Mouse (Mus musculus): ENCODE measurements at regions not wholly inside any gene's neighbourhood (a gene's known extent, or its start where the extent isn't known, plus 50 kb on each side); places are given as distances from the start of the nearest gene placed in this dataset.

- DNase-seq (ENCODE audit: low spot score) = no peak
Measured at GRCm38 (mm10) chr7:125262672-125263365, 181.7 kb upstream of the Kdm8 start.

DNA sequence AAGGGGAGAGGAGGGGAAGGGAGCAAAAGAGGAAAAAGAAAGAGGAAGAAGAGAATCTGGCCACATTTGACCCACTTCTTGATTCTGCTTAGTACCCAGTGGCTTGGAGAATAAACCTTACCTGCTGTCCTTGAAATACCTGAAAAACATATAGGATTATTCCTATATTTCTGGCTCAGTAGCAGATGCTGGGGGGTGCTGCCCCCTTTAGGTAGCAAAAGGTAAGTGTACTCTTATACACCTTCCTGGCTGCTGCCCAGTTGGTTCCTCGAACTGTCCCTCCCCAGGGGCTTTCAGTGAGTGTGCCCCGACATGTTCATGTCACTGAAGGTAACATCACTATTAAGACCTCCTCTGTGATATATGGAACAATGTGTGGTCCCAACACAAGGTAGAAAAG, 180.7 kb upstream of the Kdm8 start:
- DNase-seq (ENCODE audit: low spot score) = no peak

DNA sequence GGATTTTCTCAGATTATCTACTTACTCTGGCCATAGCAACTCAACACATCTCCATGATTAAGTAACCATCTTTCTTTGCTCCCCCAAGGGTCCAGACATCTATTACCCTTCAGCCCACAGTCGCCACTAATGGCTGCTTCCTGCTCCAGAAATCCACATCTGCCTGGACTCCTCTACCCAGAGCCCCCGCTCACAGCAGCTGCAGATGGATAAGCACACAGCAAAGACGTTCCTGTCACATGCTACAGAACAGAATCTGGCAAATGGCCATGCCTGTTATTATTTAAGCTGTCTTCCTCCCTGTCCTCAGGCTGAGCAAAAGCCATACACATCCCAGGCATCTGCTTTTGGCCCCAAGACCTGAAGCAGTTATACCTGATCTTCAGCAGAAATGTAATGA, 173.8 kb upstream of the Kdm8 start:
- no peak for DNase-seq (ENCODE audit: low spot score)

DNA sequence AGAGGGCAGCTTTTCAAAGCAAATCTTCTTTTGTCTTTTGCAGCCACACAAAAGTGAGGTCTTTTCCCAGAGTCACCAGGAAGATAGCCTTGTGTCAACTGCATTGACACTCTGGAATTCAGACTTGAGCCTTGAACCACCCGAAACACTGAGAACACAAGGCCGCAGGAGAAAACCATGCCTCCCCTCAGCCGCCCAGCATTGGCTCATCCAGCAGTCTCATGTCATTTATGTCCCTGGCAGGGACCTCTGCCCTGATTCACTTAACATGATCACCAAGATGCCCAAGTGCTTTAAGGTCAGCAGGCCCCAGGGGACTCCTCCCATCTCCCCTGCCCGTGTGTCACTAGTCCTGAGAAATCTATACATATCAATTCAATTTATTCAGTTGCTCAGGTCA, 173.1 kb upstream of the Kdm8 start:
- no peak for DNase-seq (ENCODE audit: low spot score)

DNA sequence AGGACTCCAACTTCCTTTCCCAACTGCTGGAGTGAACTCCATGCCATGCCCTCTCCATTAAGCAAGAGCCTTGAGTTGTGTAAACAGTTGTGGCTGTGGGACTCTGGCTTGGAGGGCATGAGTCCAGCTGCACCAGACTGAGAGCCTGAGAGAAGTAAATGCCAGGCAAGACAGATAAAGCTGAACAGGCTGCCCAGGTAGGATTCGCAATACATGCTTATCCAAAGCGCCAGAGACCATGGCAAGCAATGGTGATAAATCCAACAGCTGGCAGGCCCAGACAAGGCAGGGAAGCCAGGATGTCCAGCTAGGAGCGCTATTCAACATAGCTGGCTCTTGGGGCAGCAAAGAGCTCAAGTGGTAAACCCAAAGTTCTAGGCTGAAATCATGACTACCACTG, 163.1 kb upstream of the Kdm8 start:
- no peak for DNase-seq (ENCODE audit: low spot score)

GRCm38 (mm10) chr7:125295226-125295625, 149.2 kb upstream of the Kdm8 start:
- no peak for DNase-seq (ENCODE audit: low spot score)

- no peak for DNase-seq (ENCODE audit: low spot score)
Measured at GRCm38 (mm10) chr7:125308433-125308832, 136.0 kb upstream of the Kdm8 start.

GRCm38 (mm10) chr7:125310971-125311370, 133.5 kb upstream of the Kdm8 start:
- no peak for DNase-seq (ENCODE audit: low spot score)

DNA sequence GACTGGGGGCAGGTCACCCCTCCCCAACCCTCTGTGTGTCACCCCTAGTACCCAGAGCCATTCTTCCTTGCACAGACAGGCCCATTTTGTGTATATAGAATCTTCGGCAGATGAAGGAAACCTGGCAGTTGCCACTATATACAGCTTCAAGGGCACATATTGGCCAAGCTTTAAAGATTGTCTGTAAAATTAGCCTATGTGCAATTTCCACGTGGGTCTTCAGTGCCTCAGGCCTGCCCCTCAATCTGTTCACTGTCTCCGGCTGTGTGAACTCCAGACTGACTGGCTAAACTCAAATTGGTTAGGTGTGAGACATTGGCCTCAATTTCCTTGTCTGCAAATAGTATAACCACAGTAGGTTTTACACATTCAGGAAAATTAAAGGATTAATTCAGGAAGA, 130.9 kb upstream of the Kdm8 start:
- no peak for DNase-seq (ENCODE audit: low spot score)

- DNase-seq (ENCODE audit: low spot score) = no peak
Measured at GRCm38 (mm10) chr7:125334769-125335168, 109.7 kb upstream of the Kdm8 start.

DNA sequence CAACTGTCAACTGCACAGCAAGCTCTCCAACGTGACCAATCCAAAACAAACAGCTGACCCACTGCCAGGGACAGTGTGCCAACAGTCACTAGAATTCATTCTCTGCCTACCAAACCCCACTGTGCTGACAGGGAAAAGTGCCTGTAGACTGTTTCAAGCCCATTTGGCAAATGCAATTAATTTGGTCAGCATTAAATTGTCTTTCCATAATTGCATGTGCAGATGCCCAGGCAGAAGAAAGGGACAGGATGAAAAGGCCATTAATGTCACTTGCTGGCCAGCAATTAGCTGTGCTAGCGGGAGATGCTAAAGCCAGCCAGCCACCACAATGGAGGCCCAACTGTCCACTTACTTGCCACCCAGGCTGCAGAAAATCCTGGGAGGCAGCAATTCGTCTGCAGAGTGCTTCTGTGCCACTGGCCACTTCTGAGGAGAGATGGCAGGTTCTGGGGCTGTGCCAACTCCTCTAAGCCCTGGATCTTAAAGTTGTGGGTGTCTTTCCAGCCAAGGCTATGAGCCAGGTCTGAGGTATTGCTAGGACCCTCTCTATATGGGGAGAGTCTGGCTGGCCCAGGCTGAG, 108.8 kb upstream of the Kdm8 start:
- DNase-seq (ENCODE audit: low spot score) = no peak

- no peak for DNase-seq (ENCODE audit: low spot score)
Measured at GRCm38 (mm10) chr7:125336826-125337225, 107.7 kb upstream of the Kdm8 start.

DNA sequence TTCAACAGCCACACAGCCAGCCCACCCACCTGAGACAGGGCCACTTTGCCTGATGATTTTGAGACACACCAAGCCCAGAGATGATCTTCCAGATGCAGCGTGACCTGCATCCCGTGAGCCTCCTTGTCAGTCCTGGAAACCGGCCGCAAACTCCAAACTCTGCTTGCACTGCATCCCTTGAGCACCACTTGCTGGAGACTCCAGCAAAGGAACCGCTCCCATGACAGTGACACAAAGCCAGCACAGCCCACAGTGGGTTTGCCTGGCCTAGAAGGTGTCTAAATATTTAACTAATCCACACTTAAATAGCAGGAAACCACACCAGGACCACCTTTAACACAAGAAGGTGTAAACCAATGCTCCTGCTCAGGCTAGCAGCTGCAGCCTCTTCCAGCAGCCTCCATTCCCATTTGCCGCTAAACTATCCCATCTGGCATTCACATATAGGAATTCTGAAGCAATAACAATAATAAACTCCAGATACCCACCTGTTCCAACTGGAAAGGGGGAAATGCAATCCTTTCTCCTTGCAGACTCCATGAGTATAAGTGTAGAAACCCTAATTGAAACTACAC, 106.2 kb upstream of the Kdm8 start:
- no peak for DNase-seq (ENCODE audit: low spot score)

- no peak for DNase-seq (ENCODE audit: low spot score)
Measured at GRCm38 (mm10) chr7:125340326-125340905, 104.1 kb upstream of the Kdm8 start.

- no peak for DNase-seq (ENCODE audit: low spot score)
Measured at GRCm38 (mm10) chr7:125349606-125350005, 94.9 kb upstream of the Kdm8 start.

DNA sequence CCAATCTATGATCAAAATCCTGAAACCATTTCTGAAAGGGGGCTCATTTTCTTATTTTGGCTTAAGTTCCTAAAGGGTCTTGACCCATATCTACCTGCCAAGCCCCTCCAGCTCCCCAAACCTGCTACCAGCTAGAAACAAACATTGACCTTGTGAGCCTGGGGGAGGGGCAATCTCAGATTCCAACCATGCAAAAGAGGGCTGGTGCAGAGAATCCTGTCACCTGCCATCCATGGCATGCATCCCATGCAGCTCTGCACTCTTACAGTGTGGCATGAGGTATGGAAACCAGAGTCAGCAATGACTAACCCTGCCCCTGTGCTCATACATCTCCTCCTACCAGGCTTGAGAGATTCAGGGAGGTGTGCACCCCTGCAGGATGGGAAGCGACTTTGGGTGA, 90.3 kb upstream of the Kdm8 start:
- DNase-seq (ENCODE audit: low spot score) = no peak

- no peak for DNase-seq (ENCODE audit: low spot score)
Measured at GRCm38 (mm10) chr7:125354956-125355355, 89.5 kb upstream of the Kdm8 start.

GRCm38 (mm10) chr7:125358016-125358415, 86.5 kb upstream of the Kdm8 start:
- no peak for DNase-seq (ENCODE audit: low spot score)

DNA sequence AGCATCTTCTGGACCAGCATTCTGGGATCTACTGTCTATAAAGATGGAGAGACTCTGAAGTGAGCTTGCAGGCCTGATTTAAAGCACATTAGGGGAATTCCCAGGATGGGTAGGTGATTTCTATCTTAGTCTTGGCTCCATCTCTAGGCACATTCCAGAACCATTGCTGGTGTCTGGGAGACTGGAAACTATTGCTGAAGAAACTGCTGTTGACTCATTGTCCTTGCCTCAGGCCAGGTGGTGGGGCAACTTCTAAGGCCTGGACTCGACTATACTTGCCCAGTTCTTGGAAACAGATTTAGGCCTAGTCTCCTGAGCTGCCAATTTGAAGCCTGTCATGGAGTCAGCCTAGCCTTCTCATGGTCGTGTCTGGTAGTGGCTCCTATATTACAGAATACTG, 61.5 kb upstream of the Kdm8 start:
- no peak for DNase-seq (ENCODE audit: low spot score)

DNA sequence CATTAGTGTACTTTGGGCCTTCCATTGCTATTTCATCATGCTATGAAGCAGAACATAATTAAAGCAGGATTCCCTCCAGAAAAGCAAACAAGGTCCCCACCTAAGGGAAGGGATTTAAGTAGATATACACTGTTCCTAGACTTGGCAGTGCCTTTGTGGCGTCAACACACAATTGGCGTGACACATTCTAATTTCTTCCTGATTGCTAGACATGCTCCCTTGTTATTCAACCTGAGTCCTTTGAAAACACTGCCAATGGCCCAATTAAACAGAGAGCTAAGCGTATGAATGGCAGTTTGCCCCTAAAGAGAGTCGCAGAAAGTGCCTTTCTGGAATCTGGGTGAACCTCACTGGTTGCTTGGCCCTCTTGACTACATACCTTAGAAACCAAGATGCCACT, 60.3 kb upstream of the Kdm8 start:
- no peak for DNase-seq (ENCODE audit: low spot score)

- DNase-seq (ENCODE audit: low spot score) = no peak
Measured at GRCm38 (mm10) chr7:125392536-125392935, 51.9 kb upstream of the Kdm8 start.

DNA sequence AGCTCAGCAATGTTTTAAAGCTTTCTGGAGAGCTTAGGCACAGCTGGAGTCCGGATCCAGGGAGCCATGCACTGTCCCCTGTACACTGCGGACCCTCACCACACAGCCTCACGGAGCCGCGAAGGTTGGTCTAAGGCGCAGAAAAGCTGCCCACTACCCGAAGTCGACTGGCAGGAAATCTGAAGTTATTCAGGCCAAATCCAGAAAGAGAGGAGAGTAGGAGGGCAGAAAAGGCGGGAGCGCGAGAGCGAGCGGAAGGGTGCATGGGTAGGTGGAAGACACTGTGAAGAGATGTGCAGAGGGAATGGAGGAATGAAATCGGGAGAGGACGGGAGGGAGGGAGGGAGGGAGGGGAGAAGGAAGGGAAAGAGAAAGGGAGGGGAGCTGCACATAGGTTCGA, 51.2 kb upstream of the Kdm8 start:
- no peak for DNase-seq (ENCODE audit: low spot score)

DNA sequence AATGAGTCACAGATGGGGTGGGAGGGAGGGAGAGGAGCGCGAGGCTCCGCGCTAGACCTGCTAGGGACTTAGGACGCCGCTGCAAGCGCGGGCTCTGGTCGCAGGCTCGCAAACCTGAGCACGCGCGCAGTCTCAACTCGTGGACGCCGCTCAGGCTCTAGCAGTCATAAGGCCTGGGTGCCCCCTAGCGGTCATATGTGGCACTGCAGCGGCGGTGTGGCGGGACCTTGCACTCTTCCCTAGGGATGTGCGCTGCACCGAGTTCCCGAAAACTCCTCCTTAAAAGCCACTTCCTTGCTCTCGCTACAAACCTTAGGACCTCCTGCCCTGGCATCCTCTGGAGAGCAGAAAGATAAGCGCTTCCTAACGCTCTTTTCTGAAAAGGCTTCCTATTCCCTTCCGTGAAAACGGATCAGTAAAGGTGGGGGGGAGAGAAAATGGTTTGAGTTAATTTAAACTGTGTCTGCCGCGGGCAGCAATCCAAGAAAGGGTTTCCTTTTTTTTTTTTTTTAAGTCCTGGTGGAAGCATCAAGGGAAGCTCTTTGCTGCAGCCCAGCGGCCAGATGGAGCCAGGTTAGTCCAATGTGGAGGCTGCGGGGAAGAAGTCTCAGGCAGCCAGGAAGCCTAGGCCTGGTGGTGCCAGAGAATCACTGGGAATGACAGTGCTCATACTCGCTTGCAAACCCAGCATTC, 50.7 kb upstream of the Kdm8 start:
- DNase-seq (ENCODE audit: low spot score) = peak; percentile 82

Measured in yolk sac, embryonic 10.5 days (tissue).